Comparison of ENCODE assay signal across 13 mouse cellular contexts in the genomic region with DNA sequence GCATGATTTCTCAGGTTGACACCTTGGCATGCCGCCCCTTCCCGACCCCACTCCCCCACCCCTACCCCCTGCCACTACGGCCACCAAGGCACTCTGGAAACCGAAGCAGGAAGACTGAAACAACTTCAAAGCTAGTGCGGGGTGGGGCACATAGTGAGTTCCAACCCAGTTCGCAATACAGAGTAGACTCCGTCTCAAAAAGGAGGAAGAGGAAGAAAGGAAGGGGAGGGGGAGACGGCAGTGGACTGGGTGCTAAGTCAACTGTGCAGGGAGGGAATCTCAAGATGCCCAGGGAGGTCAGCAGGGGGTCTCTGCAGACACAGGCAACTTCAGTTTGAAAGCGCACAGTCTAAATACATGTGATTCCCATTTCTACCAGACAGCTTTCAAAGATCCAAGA. TPM values are rescaled to one million over a fixed set of nuclear protein-coding genes. Genes with fewer than 3 reads are reported as not detected.
DNase-seq lines count a peak whose midpoint lies in the region; ATAC-seq and TF ChIP-seq lines count a peak whose summit lies in the region.
"Had no signal": no experiment of that assay in that cellular context is flagged by ENCODE, and none has a peak within 500 bp of the region (broad histone marks: within the 10 kb centered on the region; RNA-seq: fewer than 3 reads in every experiment).

No protein-coding gene starts in this region.

- H3K27me3 ChIP-seq in heart, embryonic 14.5 days (ENCODE audit: control insufficient read depth, insufficient read depth, low read length): no peaks in the 10 kb centered on the region
- H3K27me3 ChIP-seq in ES-Bruce4 (ENCODE audit: control insufficient read depth, insufficient read depth, low read length, poor library complexity, severe bottlenecking): no peaks in the 10 kb centered on the region
- H3K27me3 ChIP-seq in lung, embryonic 16.5 days (ENCODE audit: control insufficient read depth, insufficient read depth, low read depth, low read length): no peaks in the 10 kb centered on the region
- H3K27me3 ChIP-seq in midbrain, embryonic 11.5 days (ENCODE audit: control insufficient read depth, insufficient read depth, low read length): no peaks in the 10 kb centered on the region
- H3K27me3 ChIP-seq: limb, embryonic 15.5 days had no signal

- H3K4me1 ChIP-seq in heart, embryonic 14.5 days (ENCODE audit: control insufficient read depth in 2 of 2, insufficient read depth in 2 of 2, low read length in 2 of 2): peaks cover 4 to 15% of the 10 kb centered on the region in 2 experiments; a peak in 3 of 4 replicates
- H3K4me1 ChIP-seq in ES-Bruce4 (ENCODE audit: control insufficient read depth, insufficient read depth, low read length): peaks cover 3% of the 10 kb centered on the region
- H3K4me1 ChIP-seq in lung, embryonic 16.5 days (replicated peaks; ENCODE audit: control insufficient read depth, insufficient read depth, low read length): peaks cover 23% of the 10 kb centered on the region
- H3K4me1 ChIP-seq in midbrain, embryonic 11.5 days (ENCODE audit: control insufficient read depth, insufficient read depth, low read length): peaks cover 6% of the 10 kb centered on the region; the same call in 1 of the 2 replicates

- H3K4me2 ChIP-seq in heart, embryonic 14.5 days (ENCODE audit: low read length): peak overlapping the region; percentile 25
- peak overlapping the region; percentile 38 for H3K4me2 ChIP-seq in lung, embryonic 16.5 days (ENCODE audit: low read depth, low read length)
- no peak overlapping the region for H3K4me2 ChIP-seq in midbrain, embryonic 11.5 days
- H3K4me2 ChIP-seq: limb, embryonic 15.5 days had no signal

- TF ChIP-seq CTCF in ES-Bruce4 (IDR thresholded peaks at IDR 0.05; ENCODE audit: low read depth, low read length): no peak

- no peaks in the 10 kb centered on the region for H3K9me3 ChIP-seq in heart, embryonic 14.5 days (ENCODE audit: control insufficient read depth, low read length)
- H3K9me3 ChIP-seq in ES-Bruce4 (replicated peaks; ENCODE audit: control insufficient read depth, insufficient read depth, low read length, poor library complexity, severe bottlenecking): no peaks in the 10 kb centered on the region
- no peaks in the 10 kb centered on the region for H3K9me3 ChIP-seq in lung, embryonic 16.5 days (ENCODE audit: control insufficient read depth, low read length)
- no peaks in the 10 kb centered on the region for H3K9me3 ChIP-seq in midbrain, embryonic 11.5 days (ENCODE audit: control insufficient read depth, low read length)
- H3K9me3 ChIP-seq: limb, embryonic 15.5 days had no signal

- H3K27ac ChIP-seq in heart, embryonic 14.5 days (replicated peaks in 1 of 2; ENCODE audit: control insufficient read depth in 1 of 2, insufficient read depth in 1 of 2, low read depth in 2 of 2, low read length in 2 of 2): no peak overlapping the region
- no peak overlapping the region for H3K27ac ChIP-seq in ES-Bruce4 (ENCODE audit: insufficient read depth, low read length)
- H3K27ac ChIP-seq in lung, embryonic 16.5 days (ENCODE audit: low read length): no peak overlapping the region
- H3K27ac ChIP-seq in midbrain, embryonic 11.5 days (ENCODE audit: low read depth, low read length): no peak overlapping the region
- H3K27ac ChIP-seq: limb, embryonic 15.5 days had no signal

- TF ChIP-seq POLR2A in ES-Bruce4 (IDR thresholded peaks at IDR 0.05; ENCODE audit: insufficient read depth, low read length): no peak

- no peak for TF ChIP-seq EP300 in ES-Bruce4 (IDR thresholded peaks at IDR 0.05; ENCODE audit: insufficient read depth, low read depth, low read length)

- WGBS in heart, embryonic 14.5 days: 23% methylated on average over 9 of the region's 9 CpGs
- 24% methylated on average over 9 of the region's 9 CpGs for WGBS in lung, embryonic 16.5 days
- WGBS in midbrain, embryonic 11.5 days: 46% methylated on average over 9 of the region's 9 CpGs

- no peak for ATAC-seq in heart, embryonic 14.5 days (ENCODE audit: insufficient number of reproducible peaks, insufficient read depth, low FRiP score, low read depth)
- ATAC-seq in hematopoietic stem cell, adult 5-6 weeks (replicated peaks in 1 of 2; ENCODE audit: insufficient read depth in 1 of 2, low FRiP score in 2 of 2, low TSS enrichment in 1 of 2, low read depth in 1 of 2, poor library complexity in 2 of 2, severe bottlenecking in 2 of 2): peak; percentile 51 to 70
- peak; percentile 31; the same call in 1 of the 2 replicates for ATAC-seq in lung, embryonic 16.5 days (ENCODE audit: low read depth)
- ATAC-seq in midbrain, embryonic 11.5 days (ENCODE audit: low FRiP score): no peak

- H3K9ac ChIP-seq in heart, embryonic 14.5 days (ENCODE audit: low read length): no peak overlapping the region
- H3K9ac ChIP-seq in ES-Bruce4 (ENCODE audit: low read depth, poor library complexity, severe bottlenecking): 0 out of 2 replicates have a peak overlapping the region, but pooled peaks have one; percentile 39
- 0 out of 2 replicates have a peak overlapping the region, but pooled peaks have one; percentile 6 for H3K9ac ChIP-seq in lung, embryonic 16.5 days (ENCODE audit: low read length)
- no peak overlapping the region for H3K9ac ChIP-seq in midbrain, embryonic 11.5 days (ENCODE audit: low read length)
- H3K9ac ChIP-seq: limb, embryonic 15.5 days had no signal

- H3K4me3 ChIP-seq in heart, embryonic 14.5 days (ENCODE audit: control insufficient read depth in 1 of 2, insufficient read depth in 1 of 2, low read depth in 1 of 2, low read length in 2 of 2): no peak overlapping the region
- peak overlapping the region; percentile 24 for H3K4me3 ChIP-seq in ES-Bruce4 (ENCODE audit: low read depth, low read length)
- peak overlapping the region; percentile 16; the same call in 1 of the 2 replicates for H3K4me3 ChIP-seq in lung, embryonic 16.5 days (ENCODE audit: low read length)
- no peak overlapping the region for H3K4me3 ChIP-seq in midbrain, embryonic 11.5 days (ENCODE audit: low read depth, low read length)
- H3K4me3 ChIP-seq: limb, embryonic 15.5 days had no signal

- DNase-seq in heart, adult 9 months (ENCODE audit: low spot score in 2 of 2): no peak
- DNase-seq in midbrain, embryonic 11.5 days (ENCODE audit: low spot score, missing footprints): no peak
- no peak for DNase-seq in thymus, postnatal 25 days
- DNase-seq in cerebellum, postnatal 4 days (ENCODE audit: low spot score in 2 of 2): no peak
- DNase-seq: adrenal gland, adult 8-10 months; heart, postnatal 36 days; kidney, adult 9 months; right cerebral cortex, postnatal 14 days had no signal

- no peaks in the 10 kb centered on the region for H3K36me3 ChIP-seq in heart, embryonic 14.5 days (ENCODE audit: control insufficient read depth, insufficient read depth, low read length)
- H3K36me3 ChIP-seq in ES-Bruce4 (ENCODE audit: control insufficient read depth, insufficient read depth, low read length, poor library complexity, severe bottlenecking): no peaks in the 10 kb centered on the region
- H3K36me3 ChIP-seq in lung, embryonic 16.5 days (ENCODE audit: control insufficient read depth, insufficient read depth, low read length): no peaks in the 10 kb centered on the region
- H3K36me3 ChIP-seq in midbrain, embryonic 11.5 days (ENCODE audit: control insufficient read depth, insufficient read depth, low read length): no peaks in the 10 kb centered on the region

RNA-seq across cellular contexts. Expression of gene Sash1, which starts 7.0 kb away (rescaled TPM):
- polyA plus RNA-seq in heart, embryonic 14.5 days (2014; fragmentation: Nextera tagmentation; extraction: Ambion mirVana): 4.4 and 5.0 TPM in 2 replicates
- polyA plus RNA-seq in ES-Bruce4 (2011; ENCODE audit: insufficient read depth, insufficient read length, low read depth, missing spikeins): 14.4 and 17.3 TPM in 2 replicates
- 6.9 and 9.8 TPM in 2 replicates for total RNA-seq in hematopoietic stem cell, adult 5-6 weeks (2017)
- polyA plus RNA-seq in lung, embryonic 16.5 days (2015; fragmentation: Nextera tagmentation; extraction: Ambion mirVana): 4.1 and 4.6 TPM in 2 replicates
- polyA plus RNA-seq in midbrain, embryonic 11.5 days (2014; fragmentation: Nextera tagmentation; extraction: Ambion mirVana): 2.9 and 3.0 TPM in 2 replicates

Comparison
In these comparisons a context has a peak if more than half of its experiments do, and no peak if none do; other contexts are left out.
1. ATAC-seq: peak in hematopoietic stem cell, adult 5-6 weeks (2 of 2) and lung, embryonic 16.5 days (single experiment); none in heart, embryonic 14.5 days (single experiment) and midbrain, embryonic 11.5 days (single experiment).
2. H3K4me3 ChIP-seq: peak in ES-Bruce4 (single experiment) and lung, embryonic 16.5 days (single experiment); none in heart, embryonic 14.5 days (0 of 2) and midbrain, embryonic 11.5 days (single experiment).
3. H3K9ac ChIP-seq: peak in ES-Bruce4 (single experiment) and lung, embryonic 16.5 days (single experiment); none in heart, embryonic 14.5 days (single experiment) and midbrain, embryonic 11.5 days (single experiment).